Mouse (Mus musculus): ENCODE data around the gene Hdhd3. TPM values are rescaled to one million over a fixed set of nuclear protein-coding genes. Genes with fewer than 3 reads are reported as not detected.

Hdhd3 gene
- polyA plus RNA-seq (2012; rRNA removed), result 4.5 and 7.0 TPM in 2 replicates

- 90% methylated on average over 3 of the region's 3 CpGs for WGBS
- TF ChIP-seq CTCF (IDR thresholded peaks at IDR 0.05; ENCODE audit: borderline replicate concordance, control insufficient read depth, extremely low read depth, insufficient read depth, low read length, poor library complexity) (no peak), POLR2A (IDR thresholded peaks at IDR 0.05; ENCODE audit: control insufficient read depth, extremely low read depth, insufficient read depth, low read length, poor library complexity) (no peak)
- DNase-seq, result no peak
- peaks cover 15% of the 10 kb centered on the region for H3K4me1 ChIP-seq (replicated peaks; ENCODE audit: control insufficient read depth, insufficient read depth, low read length)
- H3K27me3 ChIP-seq (ENCODE audit: control insufficient read depth, insufficient read depth, low read length), result no peaks in the 10 kb centered on the region
- peak within 1 kb of the TSS; percentile 94 for H3K4me3 ChIP-seq (ENCODE audit: control insufficient read depth, insufficient read depth, low read length)
- H3K36me3 ChIP-seq (ENCODE audit: control insufficient read depth, insufficient read depth, low read length), result no peaks in the 10 kb centered on the region
- H3K27ac ChIP-seq (ENCODE audit: control insufficient read depth, insufficient read depth, low read length), result peak within 1 kb of the TSS; percentile 0; the same call in 1 of the 2 replicates
Measured at GRCm38 (mm10) chr4:62503374-62503970, at the start of gene Hdhd3. Gene Hdhd3 (minus strand): TSS chr4:62503467.

GRCm38 (mm10) chr4:62551966-62552365 lies 48.7 kb upstream of the Hdhd3 start:
- Histone ChIP-seq H3K27ac (ENCODE audit: control insufficient read depth, insufficient read depth, low read length) (no peak overlapping the region), H3K36me3 (ENCODE audit: control insufficient read depth, insufficient read depth, low read length) (no peaks in the 10 kb centered on the region), H3K4me3 (ENCODE audit: control insufficient read depth, insufficient read depth, low read length) (no peak overlapping the region), H3K4me1 (replicated peaks; ENCODE audit: control insufficient read depth, insufficient read depth, low read length) (peaks cover 5% of the 10 kb centered on the region), H3K27me3 (ENCODE audit: control insufficient read depth, insufficient read depth, low read length) (no peaks in the 10 kb centered on the region)
- TF ChIP-seq CTCF (IDR thresholded peaks at IDR 0.05; ENCODE audit: borderline replicate concordance, control insufficient read depth, extremely low read depth, insufficient read depth, low read length, poor library complexity), result no peak
- TF ChIP-seq POLR2A (IDR thresholded peaks at IDR 0.05; ENCODE audit: control insufficient read depth, extremely low read depth, insufficient read depth, low read length, poor library complexity), result no peak
- DNase-seq, result peak; percentile 54
- WGBS, result 9% methylated on average over 7 of the region's 7 CpGs

GRCm38 (mm10) chr4:62544801-62545200 lies 41.5 kb upstream of the Hdhd3 start:
- no peak overlapping the region for H3K4me3 ChIP-seq (ENCODE audit: control insufficient read depth, insufficient read depth, low read length)
- no peak overlapping the region for H3K27ac ChIP-seq (ENCODE audit: control insufficient read depth, insufficient read depth, low read length)
- TF ChIP-seq POLR2A (IDR thresholded peaks at IDR 0.05; ENCODE audit: control insufficient read depth, extremely low read depth, insufficient read depth, low read length, poor library complexity) (no peak), CTCF (IDR thresholded peaks at IDR 0.05; ENCODE audit: borderline replicate concordance, control insufficient read depth, extremely low read depth, insufficient read depth, low read length, poor library complexity) (no peak)
- no peak for DNase-seq
- H3K4me1 ChIP-seq (replicated peaks; ENCODE audit: control insufficient read depth, insufficient read depth, low read length), result no peaks in the 10 kb centered on the region
- H3K27me3 ChIP-seq (ENCODE audit: control insufficient read depth, insufficient read depth, low read length), result no peaks in the 10 kb centered on the region
- H3K36me3 ChIP-seq (ENCODE audit: control insufficient read depth, insufficient read depth, low read length), result no peaks in the 10 kb centered on the region

- WGBS, result 96% methylated on average over 6 of the region's 6 CpGs
- no peaks in the 10 kb centered on the region for H3K36me3 ChIP-seq (ENCODE audit: control insufficient read depth, insufficient read depth, low read length)
Measured at GRCm38 (mm10) chr4:62543782-62544181, 40.5 kb upstream of the Hdhd3 start.

GRCm38 (mm10) chr4:62541802-62542201 lies 38.5 kb upstream of the Hdhd3 start:
- TF ChIP-seq POLR2A (IDR thresholded peaks at IDR 0.05; ENCODE audit: control insufficient read depth, extremely low read depth, insufficient read depth, low read length, poor library complexity) (no peak), CTCF (IDR thresholded peaks at IDR 0.05; ENCODE audit: borderline replicate concordance, control insufficient read depth, extremely low read depth, insufficient read depth, low read length, poor library complexity) (no peak)
- Histone ChIP-seq H3K27ac (ENCODE audit: control insufficient read depth, insufficient read depth, low read length) (no peak overlapping the region), H3K4me3 (ENCODE audit: control insufficient read depth, insufficient read depth, low read length) (no peak overlapping the region), H3K36me3 (ENCODE audit: control insufficient read depth, insufficient read depth, low read length) (no peaks in the 10 kb centered on the region), H3K4me1 (replicated peaks; ENCODE audit: control insufficient read depth, insufficient read depth, low read length) (no peaks in the 10 kb centered on the region), H3K27me3 (ENCODE audit: control insufficient read depth, insufficient read depth, low read length) (no peaks in the 10 kb centered on the region)
- whole genome bisulfite sequencing, result 98% methylated on average over 3 of the region's 3 CpGs
- no peak for DNase-seq

More at GRCm38 (mm10) chr4:62543782-62544181, 40.5 kb upstream of the Hdhd3 start:
- TF ChIP-seq CTCF (IDR thresholded peaks at IDR 0.05; ENCODE audit: borderline replicate concordance, control insufficient read depth, extremely low read depth, insufficient read depth, low read length, poor library complexity) (no peak), POLR2A (IDR thresholded peaks at IDR 0.05; ENCODE audit: control insufficient read depth, extremely low read depth, insufficient read depth, low read length, poor library complexity) (no peak)
- Histone ChIP-seq H3K4me3 (ENCODE audit: control insufficient read depth, insufficient read depth, low read length) (no peak overlapping the region), H3K4me1 (replicated peaks; ENCODE audit: control insufficient read depth, insufficient read depth, low read length) (no peaks in the 10 kb centered on the region), H3K27ac (ENCODE audit: control insufficient read depth, insufficient read depth, low read length) (no peak overlapping the region), H3K27me3 (ENCODE audit: control insufficient read depth, insufficient read depth, low read length) (no peaks in the 10 kb centered on the region)
- DNase-seq, result no peak

- H3K4me1 ChIP-seq (replicated peaks; ENCODE audit: control insufficient read depth, insufficient read depth, low read length), result no peaks in the 10 kb centered on the region
- no peak for TF ChIP-seq CTCF (IDR thresholded peaks at IDR 0.05; ENCODE audit: borderline replicate concordance, control insufficient read depth, extremely low read depth, insufficient read depth, low read length, poor library complexity)
- no peak for TF ChIP-seq POLR2A (IDR thresholded peaks at IDR 0.05; ENCODE audit: control insufficient read depth, extremely low read depth, insufficient read depth, low read length, poor library complexity)
- no peaks in the 10 kb centered on the region for H3K36me3 ChIP-seq (ENCODE audit: control insufficient read depth, insufficient read depth, low read length)
- no peak overlapping the region for H3K4me3 ChIP-seq (ENCODE audit: control insufficient read depth, insufficient read depth, low read length)
- H3K27ac ChIP-seq (ENCODE audit: control insufficient read depth, insufficient read depth, low read length), result no peak overlapping the region
- DNase-seq, result no peak
- WGBS, result 91% methylated on average over 6 of the region's 6 CpGs
- H3K27me3 ChIP-seq (ENCODE audit: control insufficient read depth, insufficient read depth, low read length), result no peaks in the 10 kb centered on the region
Measured at GRCm38 (mm10) chr4:62533729-62534128, 30.5 kb upstream of the Hdhd3 start.

- Histone ChIP-seq H3K27me3 (ENCODE audit: control insufficient read depth, insufficient read depth, low read length) (no peaks in the 10 kb centered on the region), H3K36me3 (ENCODE audit: control insufficient read depth, insufficient read depth, low read length) (no peaks in the 10 kb centered on the region), H3K4me1 (replicated peaks; ENCODE audit: control insufficient read depth, insufficient read depth, low read length) (peaks cover 5% of the 10 kb centered on the region), H3K27ac (ENCODE audit: control insufficient read depth, insufficient read depth, low read length) (no peak overlapping the region), H3K4me3 (ENCODE audit: control insufficient read depth, insufficient read depth, low read length) (no peak overlapping the region)
- DNase-seq, result no peak
- WGBS, result 83% methylated on average over 4 of the region's 4 CpGs
- no peak for TF ChIP-seq CTCF (IDR thresholded peaks at IDR 0.05; ENCODE audit: borderline replicate concordance, control insufficient read depth, extremely low read depth, insufficient read depth, low read length, poor library complexity)
- no peak for TF ChIP-seq POLR2A (IDR thresholded peaks at IDR 0.05; ENCODE audit: control insufficient read depth, extremely low read depth, insufficient read depth, low read length, poor library complexity)
Measured at GRCm38 (mm10) chr4:62527655-62528054, 24.4 kb upstream of the Hdhd3 start.
